Mouse (Mus musculus) C2C12 (cell line): ENCODE data around the gene Babam2.

Source experiments
- CEBPB ChIP-seq: IDR thresholded peaks from one replicate; pipeline ENCODE4 v1.6.1; 2011; ENCODE audit warnings: low read depth, mild to moderate bottlenecking, control low read depth, moderate library complexity
- CTCF ChIP-seq: IDR thresholded peaks from one replicate; pipeline ENCODE4 v1.5.1; 2011; ENCODE audit not compliant: control insufficient read depth, insufficient read depth, insufficient read length
- MAX ChIP-seq: IDR thresholded peaks from one replicate; pipeline ENCODE4 v1.6.1; 2011; ENCODE audit warnings: mild to moderate bottlenecking, control low read depth
- MYOD1 ChIP-seq: IDR thresholded peaks from one replicate; pipeline ENCODE4 v1.6.1; 2011; ENCODE audit warnings: low read depth; ENCODE audit not compliant: control insufficient read depth, insufficient read length
- MYOG ChIP-seq: IDR thresholded peaks from one replicate; pipeline ENCODE4 v1.6.1; 2011; ENCODE audit not compliant: control insufficient read depth, insufficient read length; ENCODE audit errors: extremely low read depth
- USF1 ChIP-seq: IDR thresholded peaks from one replicate; pipeline ENCODE4 v1.6.1; 2011; ENCODE audit warnings: low read depth, mild to moderate bottlenecking, control low read depth, moderate library complexity

- TF ChIP-seq CTCF (no peak), USF1 (no peak), CEBPB (no peak), MYOD1 (no peak), MYOG (no peak), MAX (no peak)
Observed at GRCm38 (mm10) chr5:32043996-32044395, 346.5 kb downstream of the Babam2 start.
